8 mouse cellular contexts compared by ENCODE assay signal in genomic region chr2:132103265-132103664, GRCm38 (mm10). TPM values are rescaled to one million over a fixed set of nuclear protein-coding genes. Genes with fewer than 3 reads are reported as not detected.
DNase-seq lines count a peak whose midpoint lies in the region; ATAC-seq and TF ChIP-seq lines count a peak whose summit lies in the region.

No protein-coding gene starts in this region.

- TF ChIP-seq POLR2A in lung, adult 2 months (IDR thresholded peaks at IDR 0.05; ENCODE audit: borderline replicate concordance, extremely low read depth, low read depth, low read length), result no peak
- TF ChIP-seq POLR2A in small intestine, adult 2 months (IDR thresholded peaks at IDR 0.05; ENCODE audit: low read depth, low read length), result no peak

- H3K4me1 ChIP-seq in lung, embryonic 15.5 days, result peaks cover 27% of the 10 kb centered on the region
- peaks cover 40% of the 10 kb centered on the region for H3K4me1 ChIP-seq in lung, adult 2 months (ENCODE audit: control insufficient read depth, insufficient read depth, low read length)
- peaks cover 5% of the 10 kb centered on the region; the same call in 1 of the 2 replicates for H3K4me1 ChIP-seq in small intestine, adult 2 months (ENCODE audit: control insufficient read depth, insufficient read depth, insufficient read length, low read length)

- no peak overlapping the region for H3K9ac ChIP-seq in lung, embryonic 15.5 days

- H3K27ac ChIP-seq in lung, embryonic 15.5 days, result no peak overlapping the region
- peak overlapping the region; percentile 61; the same call in 1 of the 2 replicates for H3K27ac ChIP-seq in small intestine, adult 2 months (ENCODE audit: insufficient read depth, low read depth, low read length)

- TF ChIP-seq CTCF in lung, adult 2 months (IDR thresholded peaks at IDR 0.05; ENCODE audit: insufficient read depth, low read length), result no peak
- no peak for TF ChIP-seq CTCF in small intestine, adult 2 months (IDR thresholded peaks at IDR 0.05; ENCODE audit: extremely low read depth, insufficient read length, insufficient replicate concordance, low read depth, low read length)

- no peak overlapping the region for H3K4me3 ChIP-seq in lung, embryonic 15.5 days
- no peak overlapping the region for H3K4me3 ChIP-seq in lung, adult 2 months (replicated peaks; ENCODE audit: extremely low read depth, low read depth, low read length)
- H3K4me3 ChIP-seq in small intestine, adult 2 months (ENCODE audit: low read depth, low read length), result no peak overlapping the region

- H3K36me3 ChIP-seq in lung, embryonic 15.5 days, result peaks cover 7% of the 10 kb centered on the region; the same call in 1 of the 2 replicates
- peaks cover 19% of the 10 kb centered on the region for H3K36me3 ChIP-seq in small intestine, adult 2 months (ENCODE audit: control insufficient read depth, insufficient read depth, low read length)

- intact Hi-C loops in gastrocnemius, postnatal 14 days (cut with DNase I; ENCODE audit: low total_unique reads), result no loop called here

- no peaks in the 10 kb centered on the region for H3K9me3 ChIP-seq in lung, embryonic 15.5 days

- no peak for DNase-seq in lung, adult 2 months
- DNase-seq in embryo, embryonic 9.5 days (ENCODE audit: extremely low spot score), result peak; percentile 54
- DNase-seq in kidney, postnatal 10 days, result peak; percentile 30
- no peak for DNase-seq in spleen, adult 12 weeks (ENCODE audit: low spot score)
- DNase-seq in gastrocnemius, postnatal 14 days, result no peak
- DNase-seq in right cerebral cortex, adult 18-20 months, result no peak

- no peak for ATAC-seq in lung, embryonic 15.5 days (ENCODE audit: borderline replicate concordance, extremely low read depth, low FRiP score, low TSS enrichment)

- no peaks in the 10 kb centered on the region for H3K27me3 ChIP-seq in lung, embryonic 15.5 days
- no peaks in the 10 kb centered on the region for H3K27me3 ChIP-seq in small intestine, adult 2 months (ENCODE audit: control insufficient read depth, insufficient read depth, low read length)

- peak overlapping the region; percentile 24; the same call in 1 of the 2 replicates for H3K4me2 ChIP-seq in lung, embryonic 15.5 days

- 5% methylated on average over 8 of the region's 8 CpGs for WGBS in lung, embryonic 15.5 days
- WGBS in lung, adult 2 months, result 28% methylated on average over 8 of the region's 8 CpGs
- WGBS in small intestine, adult 2 months, result 54% methylated on average over 8 of the region's 8 CpGs

RNA-seq across cellular contexts. Expression of gene Slc23a2, which starts 41.6 kb away (rescaled TPM):
- polyA plus RNA-seq in lung, embryonic 15.5 days (2015; fragmentation: Nextera tagmentation; extraction: Ambion mirVana), result 11.6 and 12.1 TPM in 2 replicates
- 82.2 and 83.1 TPM in 2 replicates for polyA plus RNA-seq in lung, adult 2 months (2012; rRNA removed)
- polyA plus RNA-seq in small intestine, adult 2 months (2012; rRNA removed), result 16.9 and 18.5 TPM in 2 replicates
- total RNA-seq in gastrocnemius, postnatal 14 days (2021), result 1 to 10 TPM; 6.2 to 7.1 TPM

Comparison
In these comparisons a context has a peak if more than half of its experiments do, and no peak if none do; other contexts are left out.
1. DNase-seq: peak in embryo, embryonic 9.5 days (single experiment) and kidney, postnatal 10 days (single experiment); none in lung, adult 2 months (single experiment), spleen, adult 12 weeks (single experiment), gastrocnemius, postnatal 14 days (single experiment) and right cerebral cortex, adult 18-20 months (single experiment).